ENCODE assay signal across 29 mouse cellular contexts in genomic region chr7:35381861-35382260, GRCm38 (mm10). TPM values are rescaled to one million over a fixed set of nuclear protein-coding genes. Genes with fewer than 3 reads are reported as not detected.
A peak's percentile ranks its signal among the peaks of the same experiment; 100 is the strongest.
DNase-seq lines count a peak whose midpoint lies in the region; ATAC-seq and TF ChIP-seq lines count a peak whose summit lies in the region.
"Had no signal": no experiment of that assay in that cellular context is flagged by ENCODE, and none has a peak within 500 bp of the region (broad histone marks: within the 10 kb centered on the region; RNA-seq: fewer than 3 reads in every experiment).

No protein-coding gene starts in this region.

- no peaks in the 10 kb centered on the region for H3K27me3 ChIP-seq in intestine, embryonic 15.5 days (replicated peaks)
- H3K27me3 ChIP-seq in intestine, postnatal 0 days (replicated peaks; ENCODE audit: control insufficient read depth, insufficient read depth, low read length): no peaks in the 10 kb centered on the region
- H3K27me3 ChIP-seq in ES-Bruce4 (ENCODE audit: control insufficient read depth, insufficient read depth, low read length, poor library complexity, severe bottlenecking): no peaks in the 10 kb centered on the region
- H3K27me3 ChIP-seq in forebrain, embryonic 15.5 days: no peaks in the 10 kb centered on the region
- H3K27me3 ChIP-seq: embryonic facial prominence, embryonic 15.5 days; heart, embryonic 13.5 days; hindbrain, embryonic 13.5 days; neural tube, embryonic 13.5 days had no signal

- WGBS in intestine, embryonic 15.5 days: 53% methylated on average over 15 of the region's 16 CpGs
- 56% methylated on average over 16 of the region's 16 CpGs for WGBS in intestine, postnatal 0 days
- 49% methylated on average over 16 of the region's 16 CpGs for WGBS in forebrain, embryonic 15.5 days

- no peak for TF ChIP-seq CTCF in intestine, postnatal 0 days (IDR thresholded peaks at IDR 0.05; ENCODE audit: low read depth)
- TF ChIP-seq CTCF in ES-Bruce4 (IDR thresholded peaks at IDR 0.05; ENCODE audit: low read depth, low read length): no peak

- TF ChIP-seq POLR2A in ES-Bruce4 (IDR thresholded peaks at IDR 0.05; ENCODE audit: insufficient read depth, low read length): no peak

- no peak overlapping the region for H3K4me2 ChIP-seq in intestine, embryonic 15.5 days (replicated peaks)
- H3K4me2 ChIP-seq in intestine, postnatal 0 days (replicated peaks; ENCODE audit: low read depth): no peak overlapping the region
- no peak overlapping the region for H3K4me2 ChIP-seq in forebrain, embryonic 15.5 days (replicated peaks)
- H3K4me2 ChIP-seq: embryonic facial prominence, embryonic 15.5 days; heart, embryonic 13.5 days; hindbrain, embryonic 13.5 days; neural tube, embryonic 13.5 days had no signal

- peak; percentile 5; the same call in 1 of the 2 replicates for ATAC-seq in intestine, embryonic 15.5 days
- ATAC-seq in intestine, postnatal 0 days: no peak
- ATAC-seq in erythroid progenitor cell, adult 5-6 weeks (replicated peaks; ENCODE audit: low FRiP score, poor library complexity, severe bottlenecking): peak; percentile 35; the same call in 1 of the 2 replicates
- ATAC-seq in megakaryocyte-erythroid progenitor cell, adult 5-6 weeks (replicated peaks; ENCODE audit: low FRiP score, low TSS enrichment, poor library complexity, severe bottlenecking): peak; percentile 35
- ATAC-seq in forebrain, embryonic 15.5 days (replicated peaks): no peak
- ATAC-seq: forebrain, postnatal 0 days; midbrain, embryonic 16.5 days had no signal

- H3K27ac ChIP-seq in intestine, embryonic 15.5 days: peak overlapping the region; percentile 32; the same call in 1 of the 2 replicates
- no peak overlapping the region for H3K27ac ChIP-seq in intestine, postnatal 0 days (ENCODE audit: low read depth, low read length)
- H3K27ac ChIP-seq in ES-Bruce4 (ENCODE audit: insufficient read depth, low read length): peak overlapping the region; percentile 87
- H3K27ac ChIP-seq in forebrain, embryonic 15.5 days (replicated peaks): no peak overlapping the region
- H3K27ac ChIP-seq: embryonic facial prominence, embryonic 15.5 days; heart, adult 2 months; heart, embryonic 13.5 days; hindbrain, embryonic 13.5 days; left cerebral cortex, adult 2 months; neural tube, embryonic 13.5 days had no signal

- H3K36me3 ChIP-seq in intestine, embryonic 15.5 days: peaks cover 9% of the 10 kb centered on the region; the same call in 1 of the 2 replicates
- H3K36me3 ChIP-seq in intestine, postnatal 0 days (ENCODE audit: control insufficient read depth, insufficient read depth): peaks cover 62% of the 10 kb centered on the region
- no peaks in the 10 kb centered on the region for H3K36me3 ChIP-seq in ES-Bruce4 (ENCODE audit: control insufficient read depth, insufficient read depth, low read length, poor library complexity, severe bottlenecking)
- H3K36me3 ChIP-seq in forebrain, embryonic 15.5 days: no peaks in the 10 kb centered on the region
- H3K36me3 ChIP-seq: embryonic facial prominence, embryonic 15.5 days; G1E; heart, embryonic 13.5 days; hindbrain, embryonic 13.5 days; neural tube, embryonic 13.5 days had no signal

- H3K4me3 ChIP-seq in intestine, embryonic 15.5 days (replicated peaks): no peak overlapping the region
- H3K4me3 ChIP-seq in intestine, postnatal 0 days (ENCODE audit: low read depth, low read length): no peak overlapping the region
- H3K4me3 ChIP-seq in ES-Bruce4 (ENCODE audit: low read depth, low read length): no peak overlapping the region
- no peak overlapping the region for H3K4me3 ChIP-seq in forebrain, embryonic 15.5 days
- H3K4me3 ChIP-seq: embryonic facial prominence, embryonic 15.5 days; heart, adult 2 months; heart, embryonic 13.5 days; hindbrain, embryonic 13.5 days; left cerebral cortex, adult 2 months; megakaryocyte, embryonic 14.5 days; myocyte; neural tube, embryonic 13.5 days had no signal

- H3K4me1 ChIP-seq in intestine, embryonic 15.5 days (replicated peaks): 0 out of 2 replicates have a peak, but pooled peaks cover 6% of the 10 kb centered on the region
- H3K4me1 ChIP-seq in intestine, postnatal 0 days (replicated peaks; ENCODE audit: control insufficient read depth, insufficient read depth, low read length): no peaks in the 10 kb centered on the region
- no peaks in the 10 kb centered on the region for H3K4me1 ChIP-seq in ES-Bruce4 (ENCODE audit: control insufficient read depth, insufficient read depth, low read length)
- no peaks in the 10 kb centered on the region for H3K4me1 ChIP-seq in forebrain, embryonic 15.5 days

- no peak overlapping the region for H3K9ac ChIP-seq in intestine, embryonic 15.5 days
- H3K9ac ChIP-seq in intestine, postnatal 0 days (ENCODE audit: low read depth, low read length): no peak overlapping the region
- no peak overlapping the region for H3K9ac ChIP-seq in ES-Bruce4 (ENCODE audit: low read depth, poor library complexity, severe bottlenecking)
- H3K9ac ChIP-seq in forebrain, embryonic 15.5 days (replicated peaks): no peak overlapping the region
- H3K9ac ChIP-seq: embryonic facial prominence, embryonic 15.5 days; forebrain, postnatal 0 days; heart, embryonic 13.5 days; hindbrain, embryonic 13.5 days; neural tube, embryonic 13.5 days had no signal

- H3K9me3 ChIP-seq in intestine, embryonic 15.5 days: no peaks in the 10 kb centered on the region
- no peaks in the 10 kb centered on the region for H3K9me3 ChIP-seq in intestine, postnatal 0 days (ENCODE audit: control insufficient read depth)
- no peaks in the 10 kb centered on the region for H3K9me3 ChIP-seq in ES-Bruce4 (replicated peaks; ENCODE audit: control insufficient read depth, insufficient read depth, low read length, poor library complexity, severe bottlenecking)
- H3K9me3 ChIP-seq in forebrain, embryonic 15.5 days: no peaks in the 10 kb centered on the region
- H3K9me3 ChIP-seq: embryonic facial prominence, embryonic 15.5 days; G1E; heart, embryonic 13.5 days; hindbrain, embryonic 13.5 days; megakaryocyte, embryonic 14.5 days; neural tube, embryonic 13.5 days had no signal

- no peak for TF ChIP-seq EP300 in ES-Bruce4 (IDR thresholded peaks at IDR 0.05; ENCODE audit: insufficient read depth, low read depth, low read length)

- DNase-seq in heart, postnatal 10 days: no peak
- DNase-seq in urinary bladder, postnatal 36 days (ENCODE audit: low spot score in 2 of 2): no peak
- DNase-seq: adrenal gland, postnatal 14 days; cerebellum, adult 8-10 months; cerebellum, postnatal 36 days; forebrain, postnatal 0 days; gastrocnemius, postnatal 36 days; heart, adult 2 months; heart, postnatal 36 days; kidney, postnatal 4 days; lung, adult 18-20 months; retina, postnatal 1 day; right cerebral cortex, postnatal 25 days; thymus, postnatal 36 days had no signal

- intact Hi-C loops in heart, postnatal 10 days (cut with DNase I): no loop called here

RNA-seq across cellular contexts. Expression of gene Faap24, which starts 14.8 kb away (rescaled TPM):
- polyA plus RNA-seq in intestine, embryonic 15.5 days (2015; fragmentation: Nextera tagmentation; extraction: Ambion mirVana): 22.0 and 22.7 TPM in 2 replicates
- polyA plus RNA-seq in intestine, postnatal 0 days (2015; fragmentation: Nextera tagmentation; extraction: Ambion mirVana): 9.3 and 10.3 TPM in 2 replicates
- 8.7 and 9.1 TPM in 2 replicates for polyA plus RNA-seq in ES-Bruce4 (2011; ENCODE audit: insufficient read depth, insufficient read length, low read depth, missing spikeins)
- total RNA-seq in erythroid progenitor cell, adult 5-6 weeks (2015; ENCODE audit: low replicate concordance): 10.5 and 17.6 TPM in 2 replicates
- total RNA-seq in erythroid progenitor cell, adult 5-6 weeks (2017; ENCODE audit: low replicate concordance): 14.1 and 16.3 TPM in 2 replicates
- total RNA-seq in megakaryocyte-erythroid progenitor cell, adult 5-6 weeks (2014; fragmentation: Nextera tagmentation): 21.8 and 28.4 TPM in 2 replicates
- 20.4 and 23.4 TPM in 2 replicates for total RNA-seq in megakaryocyte-erythroid progenitor cell, adult 5-6 weeks (2017)
- total RNA-seq in heart, postnatal 10 days (2021): 1 to 10 TPM; 3.8 to 4.6 TPM
- polyA plus RNA-seq in forebrain, embryonic 15.5 days (2015; fragmentation: Nextera tagmentation; extraction: Ambion mirVana): 21.3 and 24.6 TPM in 2 replicates

RNA-seq across cellular contexts. Expression of gene Cep89, which starts 15.0 kb away (rescaled TPM):
- polyA plus RNA-seq in intestine, embryonic 15.5 days (2015; fragmentation: Nextera tagmentation; extraction: Ambion mirVana): 43.2 and 45.8 TPM in 2 replicates
- 9.7 and 10.1 TPM in 2 replicates for polyA plus RNA-seq in intestine, postnatal 0 days (2015; fragmentation: Nextera tagmentation; extraction: Ambion mirVana)
- polyA plus RNA-seq in ES-Bruce4 (2011; ENCODE audit: insufficient read depth, insufficient read length, low read depth, missing spikeins): 37.2 and 40.2 TPM in 2 replicates
- 39.0 and 47.2 TPM in 2 replicates for total RNA-seq in erythroid progenitor cell, adult 5-6 weeks (2015; ENCODE audit: low replicate concordance)
- total RNA-seq in erythroid progenitor cell, adult 5-6 weeks (2017; ENCODE audit: low replicate concordance): 56.1 and 118 TPM in 2 replicates
- total RNA-seq in megakaryocyte-erythroid progenitor cell, adult 5-6 weeks (2014; fragmentation: Nextera tagmentation): 18.0 and 25.1 TPM in 2 replicates
- 17.9 and 26.0 TPM in 2 replicates for total RNA-seq in megakaryocyte-erythroid progenitor cell, adult 5-6 weeks (2017)
- 10 to 100 TPM; 16.0 to 18.4 TPM for total RNA-seq in heart, postnatal 10 days (2021)
- polyA plus RNA-seq in forebrain, embryonic 15.5 days (2015; fragmentation: Nextera tagmentation; extraction: Ambion mirVana): 39.4 and 42.2 TPM in 2 replicates

RNA-seq across cellular contexts. Expression of gene Rhpn2, which starts 47.9 kb away (rescaled TPM):
- 73.2 and 74.7 TPM in 2 replicates for polyA plus RNA-seq in intestine, embryonic 15.5 days (2015; fragmentation: Nextera tagmentation; extraction: Ambion mirVana)
- 63.3 and 75.0 TPM in 2 replicates for polyA plus RNA-seq in intestine, postnatal 0 days (2015; fragmentation: Nextera tagmentation; extraction: Ambion mirVana)
- 22.1 and 26.5 TPM in 2 replicates for polyA plus RNA-seq in ES-Bruce4 (2011; ENCODE audit: insufficient read depth, insufficient read length, low read depth, missing spikeins)
- total RNA-seq in erythroid progenitor cell, adult 5-6 weeks (2015; ENCODE audit: low replicate concordance): not detected in 2 replicates
- not detected in 2 replicates for total RNA-seq in erythroid progenitor cell, adult 5-6 weeks (2017; ENCODE audit: low replicate concordance)
- total RNA-seq in megakaryocyte-erythroid progenitor cell, adult 5-6 weeks (2014; fragmentation: Nextera tagmentation): not detected in 2 replicates
- not detected in 2 replicates for total RNA-seq in megakaryocyte-erythroid progenitor cell, adult 5-6 weeks (2017)
- total RNA-seq in heart, postnatal 10 days (2021): 1 to 10 TPM; 3.5 to 5.6 TPM
- 0.95 and 1.3 TPM in 2 replicates for polyA plus RNA-seq in forebrain, embryonic 15.5 days (2015; fragmentation: Nextera tagmentation; extraction: Ambion mirVana)

Comparison
In these comparisons a context has a peak if more than half of its experiments do, and no peak if none do; other contexts are left out.
1. ATAC-seq: peak in intestine, embryonic 15.5 days (single experiment), erythroid progenitor cell, adult 5-6 weeks (single experiment) and megakaryocyte-erythroid progenitor cell, adult 5-6 weeks (single experiment); none in intestine, postnatal 0 days (single experiment) and forebrain, embryonic 15.5 days (single experiment).
2. H3K27ac ChIP-seq: peak in intestine, embryonic 15.5 days (single experiment) and ES-Bruce4 (single experiment); none in intestine, postnatal 0 days (single experiment) and forebrain, embryonic 15.5 days (single experiment).
3. RNA of gene Rhpn2, which starts 47.9 kb away (polyA plus RNA-seq): 73.2 to 74.7 TPM in intestine, embryonic 15.5 days, 63.3 to 75.0 TPM in intestine, postnatal 0 days and 22.1 to 26.5 TPM in ES-Bruce4; 0.95 to 1.3 TPM in forebrain, embryonic 15.5 days; every median in the first group is over 10 times any median in the second.